Mouse (Mus musculus) lung, adult 2 months (tissue): ENCODE measurements at regions not wholly inside any gene's neighbourhood (a gene's known extent, or its start where the extent isn't known, plus 50 kb on each side); places are given as distances from the start of the nearest gene placed in this dataset.

Experiments
- CTCF ChIP-seq: fragments of 200-500 bp; IDR thresholded peaks from 2 replicates; pipeline ENCODE4 v1.5.1; 2011; ENCODE audit warnings: mild to moderate bottlenecking, low read length, control low read depth; ENCODE audit not compliant: insufficient read depth
- POLR2A ChIP-seq: fragments of 200-500 bp; IDR thresholded peaks from 2 replicates; pipeline ENCODE4 v1.6.1; 2011; ENCODE audit warnings: low read depth, mild to moderate bottlenecking, control low read depth, low read length, borderline replicate concordance; ENCODE audit errors: extremely low read depth

GRCm38 (mm10) chr7:37290018-37290417, 483.4 kb downstream of the Zfp536 start:
- TF ChIP-seq CTCF: no peak
- no peak for TF ChIP-seq POLR2A
